Mouse (Mus musculus) megakaryocyte, embryonic 14.5 days (primary cell): ENCODE results near the gene 1700029I15Rik.

Source experiments
- FLI1 ChIP-seq: IDR thresholded peaks from 2 replicates; pipeline ENCODE4 v1.6.1; 2012; ENCODE audit warnings: low read length, inconsistent platforms, mixed read lengths
- GATA1 ChIP-seq: IDR thresholded peaks from 3 replicates; pipeline ENCODE4 v1.6.1; 2012; ENCODE audit warnings: mixed read lengths, low read length, inconsistent platforms, borderline replicate concordance

GRCm38 (mm10) chr2:92350686-92351085, 31.7 kb upstream of the 1700029I15Rik start:
- TF ChIP-seq GATA1, result no peak
- TF ChIP-seq FLI1, result no peak
